Mouse (Mus musculus) limb, embryonic 13.5 days (tissue): Measurements from ENCODE around the gene Tia1. TPM values are rescaled to one million over a fixed set of nuclear protein-coding genes. Genes with fewer than 3 reads are reported as not detected.
A peak's percentile ranks its signal among the peaks of the same experiment; 100 is the strongest.

Source experiments
- ATAC-seq: fragments of 200-750 bp; cut with Nextera tagmentation; 2 replicates; pipeline ENCODE4 v1.8.0; 2017; ENCODE audit warnings: low read depth, moderate number of reproducible peaks, moderate TSS enrichment; ENCODE audit not compliant: low FRiP score
- H3K27ac ChIP-seq: fragments of 300-500 bp; sonication (generic); 2 replicates; pipeline ENCODE4 v1.5.1; 2015; ENCODE audit warnings: inconsistent platforms, mild to moderate bottlenecking, moderate library complexity
- H3K27me3 ChIP-seq: fragments of 300-500 bp; sonication (generic); 2 replicates; pipeline ENCODE4 v1.6.1; 2015; ENCODE audit warnings: mild to moderate bottlenecking, inconsistent platforms
- H3K36me3 ChIP-seq: fragments of 300-500 bp; sonication (generic); 2 replicates; pipeline ENCODE4 v1.6.1; 2015; ENCODE audit warnings: inconsistent platforms, mild to moderate bottlenecking, moderate library complexity
- H3K4me1 ChIP-seq: fragments of 300-500 bp; sonication (generic); 2 replicates; pipeline ENCODE4 v1.6.1; 2015; ENCODE audit warnings: inconsistent platforms
- H3K4me2 ChIP-seq: fragments of 300-500 bp; sonication (generic); replicated peaks from 2 replicates; pipeline ENCODE4 v1.6.1; 2015; ENCODE audit warnings: inconsistent platforms, mild to moderate bottlenecking, moderate library complexity
- H3K4me3 ChIP-seq: fragments of 300-500 bp; sonication (generic); 2 replicates; pipeline ENCODE4 v1.5.1; 2015; ENCODE audit warnings: moderate library complexity, mild to moderate bottlenecking, inconsistent platforms
- H3K9ac ChIP-seq: fragments of 300-500 bp; sonication (generic); 2 replicates; pipeline ENCODE4 v1.6.1; 2015; ENCODE audit warnings: mild to moderate bottlenecking, inconsistent platforms
- H3K9me3 ChIP-seq: fragments of 300-500 bp; sonication (generic); 2 replicates; pipeline ENCODE4 v1.6.1; 2016; ENCODE audit warnings: inconsistent platforms
- WGBS: fragments of 180-500 bp; shearing (Covaris S2); methylation state at CpG from one replicate; pipeline ENCODE4 v1.1.7; 2015; 5-methylcytosine and 5-hydroxymethylcytosine counted together
- polyA plus RNA-seq: library from polyadenylated mRNA; unstranded; fragments of >200 nt; fragmentation: Nextera tagmentation; extraction: Ambion mirVana; gene quantifications from 2 replicates; pipeline ENCODE4 v1.2.1, GENCODE M21; 2015

The Tia1 gene
- polyA plus RNA-seq, 1 experiment from 2014 or later, result 293 TPM

- ATAC-seq, result peak; percentile 79
- WGBS, result under 1% methylated on average over 15 of the region's 15 CpGs
- H3K27me3 ChIP-seq, result 0 out of 2 replicates have a peak, but pooled peaks cover under 1% of the 10 kb centered on the region
- H3K4me1 ChIP-seq, result peaks cover 11% of the 10 kb centered on the region
- H3K27ac ChIP-seq, result peak overlapping the region; percentile 100
- peaks cover 9% of the 10 kb centered on the region for H3K36me3 ChIP-seq
- no peaks in the 10 kb centered on the region for H3K9me3 ChIP-seq
- H3K4me3 ChIP-seq, result peak overlapping the region; percentile 89
- H3K9ac ChIP-seq, result peak overlapping the region; percentile 98
- H3K4me2 ChIP-seq, result peak overlapping the region; percentile 53
Observed at GRCm38 (mm10) chr6:86403728-86404099, 305 bp upstream of the Tia1 start.

- Histone ChIP-seq H3K9me3 (no peaks in the 10 kb centered on the region), H3K4me1 (peaks cover 11% of the 10 kb centered on the region), H3K27ac (peak overlapping the region; percentile 100), H3K9ac (peak overlapping the region; percentile 98), H3K4me2 (peak overlapping the region; percentile 69), H3K27me3 (no peaks in the 10 kb centered on the region), H3K4me3 (peak overlapping the region; percentile 89), H3K36me3 (peaks cover 9% of the 10 kb centered on the region)
- ATAC-seq, result no peak
- WGBS, result under 1% methylated on average over 11 of the region's 11 CpGs
Observed at GRCm38 (mm10) chr6:86404996-86405395, 977 bp downstream of the Tia1 start.

GRCm38 (mm10) chr6:86406306-86406705, 2.3 kb downstream of the Tia1 start:
- Histone ChIP-seq H3K27me3 (no peaks in the 10 kb centered on the region), H3K4me3 (peak overlapping the region; percentile 89), H3K36me3 (peaks cover 9% of the 10 kb centered on the region), H3K4me2 (peak overlapping the region; percentile 69), H3K9me3 (no peaks in the 10 kb centered on the region), H3K9ac (no peak overlapping the region), H3K4me1 (peaks cover 11% of the 10 kb centered on the region), H3K27ac (no peak overlapping the region)
- no peak for ATAC-seq

- no peak overlapping the region for H3K9ac ChIP-seq
- ATAC-seq, result no peak
- no peaks in the 10 kb centered on the region for H3K9me3 ChIP-seq
- H3K4me3 ChIP-seq, result no peak overlapping the region
- WGBS, result 91% methylated on average over 6 of the region's 6 CpGs
- H3K27ac ChIP-seq, result no peak overlapping the region
- no peak overlapping the region for H3K4me2 ChIP-seq
- peaks cover 79% of the 10 kb centered on the region for H3K36me3 ChIP-seq
- H3K27me3 ChIP-seq, result no peaks in the 10 kb centered on the region
- no peaks in the 10 kb centered on the region for H3K4me1 ChIP-seq
Observed at GRCm38 (mm10) chr6:86418711-86419110, 14.7 kb downstream of the Tia1 start.

GRCm38 (mm10) chr6:86419239-86419638, 15.2 kb downstream of the Tia1 start:
- H3K9me3 ChIP-seq, result no peaks in the 10 kb centered on the region
- no peaks in the 10 kb centered on the region for H3K27me3 ChIP-seq
- peaks cover 76% of the 10 kb centered on the region for H3K36me3 ChIP-seq
- no peak overlapping the region for H3K4me3 ChIP-seq
- H3K4me1 ChIP-seq, result no peaks in the 10 kb centered on the region
- H3K4me2 ChIP-seq, result no peak overlapping the region
- H3K9ac ChIP-seq, result no peak overlapping the region
- H3K27ac ChIP-seq, result no peak overlapping the region
- ATAC-seq, result no peak
- WGBS, result 88% methylated on average over 3 of the region's 3 CpGs

- H3K27ac ChIP-seq, result no peak overlapping the region
- H3K4me2 ChIP-seq, result no peak overlapping the region
- H3K36me3 ChIP-seq, result peaks cover 79% of the 10 kb centered on the region
- H3K4me3 ChIP-seq, result no peak overlapping the region
- no peaks in the 10 kb centered on the region for H3K4me1 ChIP-seq
- H3K9ac ChIP-seq, result no peak overlapping the region
- no peaks in the 10 kb centered on the region for H3K27me3 ChIP-seq
- no peaks in the 10 kb centered on the region for H3K9me3 ChIP-seq
- 76% methylated on average over 6 of the region's 6 CpGs for WGBS
- no peak for ATAC-seq
Observed at GRCm38 (mm10) chr6:86420491-86420890, 16.5 kb downstream of the Tia1 start.

GRCm38 (mm10) chr6:86426358-86426757, 22.3 kb downstream of the Tia1 start, which contains the start of gene Gm44790:
Gene Gm44790, plus strand, starts transcription at chr6:86426658.
- no peak within 1 kb of the TSS for H3K9ac ChIP-seq
- ATAC-seq, result no peak
- no peaks in the 10 kb centered on the region for H3K4me1 ChIP-seq
- WGBS, result 93% methylated on average over 1 of the region's 1 CpGs
- no peaks in the 10 kb centered on the region for H3K9me3 ChIP-seq
- H3K4me2 ChIP-seq, result no peak within 1 kb of the TSS
- H3K27me3 ChIP-seq, result no peaks in the 10 kb centered on the region
- H3K4me3 ChIP-seq, result no peak within 1 kb of the TSS
- peaks cover 78% of the 10 kb centered on the region for H3K36me3 ChIP-seq
- H3K27ac ChIP-seq, result no peak within 1 kb of the TSS

GRCm38 (mm10) chr6:86431531-86431930, 27.5 kb downstream of the Tia1 start:
- Histone ChIP-seq H3K4me2 (no peak overlapping the region), H3K9me3 (no peaks in the 10 kb centered on the region), H3K27me3 (no peaks in the 10 kb centered on the region), H3K27ac (no peak overlapping the region), H3K9ac (no peak overlapping the region), H3K36me3 (peaks cover 83% of the 10 kb centered on the region), H3K4me1 (no peaks in the 10 kb centered on the region), H3K4me3 (no peak overlapping the region)
- no peak for ATAC-seq
- 94% methylated on average over 3 of the region's 3 CpGs for WGBS

- no peak for ATAC-seq
- H3K27ac ChIP-seq, result no peak overlapping the region
- H3K9me3 ChIP-seq, result no peaks in the 10 kb centered on the region
- H3K9ac ChIP-seq, result no peak overlapping the region
- peaks cover 66% of the 10 kb centered on the region for H3K36me3 ChIP-seq
- WGBS, result 90% methylated on average over 1 of the region's 1 CpGs
- no peak overlapping the region for H3K4me3 ChIP-seq
- no peaks in the 10 kb centered on the region for H3K27me3 ChIP-seq
- H3K4me1 ChIP-seq, result no peaks in the 10 kb centered on the region
- no peak overlapping the region for H3K4me2 ChIP-seq
Observed at GRCm38 (mm10) chr6:86433696-86434095, 29.7 kb downstream of the Tia1 start.

- Histone ChIP-seq H3K4me1 (peaks cover 8% of the 10 kb centered on the region), H3K4me2 (peak overlapping the region; percentile 84), H3K9me3 (no peaks in the 10 kb centered on the region), H3K27me3 (no peaks in the 10 kb centered on the region), H3K36me3 (peaks cover 50% of the 10 kb centered on the region), H3K4me3 (peak overlapping the region; percentile 92), H3K9ac (peak overlapping the region; percentile 85), H3K27ac (peak overlapping the region; percentile 91)
- under 1% methylated on average over 14 of the region's 14 CpGs for WGBS
- peak; percentile 71 for ATAC-seq
Observed at GRCm38 (mm10) chr6:86437711-86438110, 33.7 kb downstream of the Tia1 start.

GRCm38 (mm10) chr6:86438272-86439118, 34.5 kb downstream of the Tia1 start, which contains the start of gene C87436:
Gene C87436, plus strand, starts transcription at chr6:86438374.
- Histone ChIP-seq H3K4me2 (peak within 1 kb of the TSS; percentile 84), H3K4me3 (peak within 1 kb of the TSS; percentile 92), H3K9me3 (no peaks in the 10 kb centered on the region), H3K27ac (peak within 1 kb of the TSS; percentile 91), H3K27me3 (no peaks in the 10 kb centered on the region), H3K36me3 (peaks cover 48% of the 10 kb centered on the region), H3K4me1 (peaks cover 8% of the 10 kb centered on the region), H3K9ac (peak within 1 kb of the TSS; percentile 85)
- WGBS, result under 1% methylated on average over 59 of the region's 59 CpGs
- peak; percentile 95 for ATAC-seq

GRCm38 (mm10) chr6:86439119-86439496, 35.1 kb downstream of the Tia1 start:
- Histone ChIP-seq H3K4me1 (peaks cover 8% of the 10 kb centered on the region), H3K9ac (peak overlapping the region; percentile 85), H3K4me2 (peak overlapping the region; percentile 84), H3K27ac (peak overlapping the region; percentile 91), H3K9me3 (no peaks in the 10 kb centered on the region), H3K4me3 (peak overlapping the region; percentile 92), H3K27me3 (no peaks in the 10 kb centered on the region), H3K36me3 (peaks cover 48% of the 10 kb centered on the region)
- no peak for ATAC-seq
- WGBS, result 4% methylated on average over 13 of the region's 13 CpGs
